Mouse (Mus musculus) thymus, postnatal 14 days (tissue): ENCODE measurements around the gene Kcne2.

ENCODE experiments used
- DNase-seq: peaks from one replicate; pipeline ENCODE4 v3.0.0; 2021

Kcne2 gene

DNA sequence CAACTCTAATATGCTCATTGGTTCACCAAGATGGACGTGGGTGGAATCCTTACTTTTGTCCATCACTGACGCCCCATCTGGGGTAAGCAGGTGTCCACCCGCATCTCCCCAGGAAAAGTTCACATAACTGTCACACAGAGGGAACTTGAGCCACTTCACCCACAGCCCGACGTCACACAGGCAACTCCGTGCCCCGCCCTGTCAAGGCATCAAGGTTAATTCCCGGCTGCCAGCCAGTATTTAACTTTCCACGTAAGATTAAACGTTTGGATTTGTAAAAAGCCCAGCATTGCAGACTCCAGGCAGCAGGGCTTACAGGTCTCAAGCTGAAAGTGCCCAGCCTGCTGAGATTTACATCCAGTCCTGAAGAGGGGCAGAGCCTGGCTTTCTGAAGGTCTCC lies at the start of gene Kcne2:
Gene Kcne2 (plus strand): TSS at position 289 of the 400 bp plus-strand sequence.
- DNase-seq: no peak

DNA sequence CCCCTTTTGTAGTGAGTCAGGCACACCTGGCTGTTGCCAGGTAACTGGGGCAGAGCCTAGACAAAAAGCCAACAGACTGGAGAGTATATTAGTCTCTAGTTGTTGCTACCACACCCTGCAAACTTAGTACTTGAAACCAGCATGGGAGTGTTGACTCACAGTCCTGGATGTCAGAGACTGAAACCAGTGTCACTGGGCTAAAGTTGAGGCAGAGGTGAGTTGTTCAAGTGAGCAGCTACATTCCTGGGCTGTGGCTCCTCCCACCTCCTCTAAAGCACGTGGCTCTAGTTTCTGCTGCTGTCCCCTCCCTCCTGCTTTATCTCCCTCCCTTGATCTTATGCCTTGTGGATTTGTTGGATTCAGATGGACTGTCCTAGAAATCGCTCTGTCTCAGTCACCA lies 46.3 kb upstream of the Kcne2 start:
- DNase-seq: no peak

DNA sequence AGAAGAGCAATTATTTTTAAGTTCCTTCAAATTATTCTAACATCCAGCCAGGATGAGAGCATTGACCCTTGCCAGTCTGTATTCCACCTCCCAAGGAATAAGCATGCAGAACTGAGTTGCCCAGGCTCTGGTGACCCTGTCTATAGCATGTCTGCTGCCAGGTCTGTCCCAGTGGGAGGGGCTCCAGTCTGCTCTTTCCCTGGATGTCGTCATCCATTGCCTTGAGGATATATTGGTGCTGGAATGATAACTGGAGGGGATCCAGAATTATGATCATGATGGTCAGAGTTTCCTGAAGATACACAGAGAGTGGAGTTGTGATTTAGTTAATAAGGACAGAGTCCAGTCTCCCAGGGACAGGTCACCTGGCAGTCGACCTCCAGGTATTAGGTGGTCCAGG lies 45.2 kb upstream of the Kcne2 start:
- DNase-seq: no peak

DNA sequence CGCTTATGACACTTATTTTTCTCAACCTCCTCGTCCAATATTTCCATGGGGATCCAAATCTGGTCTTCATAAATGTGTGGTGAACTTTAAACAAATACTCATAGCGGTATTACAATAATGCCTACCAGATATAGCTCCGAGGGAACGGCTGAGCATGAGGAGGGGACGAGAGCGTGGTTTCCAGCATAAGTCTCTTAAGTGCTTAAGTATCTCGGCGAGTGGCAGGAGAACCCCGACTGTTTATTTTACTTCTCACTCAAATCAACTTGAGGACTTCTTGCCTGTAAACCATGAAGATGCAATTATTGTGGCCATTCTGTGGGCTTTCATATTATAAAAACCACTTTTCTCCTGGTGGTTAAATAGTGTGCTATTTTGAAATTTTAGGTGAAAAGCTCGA lies 44.5 kb upstream of the Kcne2 start:
- DNase-seq: no peak

DNA sequence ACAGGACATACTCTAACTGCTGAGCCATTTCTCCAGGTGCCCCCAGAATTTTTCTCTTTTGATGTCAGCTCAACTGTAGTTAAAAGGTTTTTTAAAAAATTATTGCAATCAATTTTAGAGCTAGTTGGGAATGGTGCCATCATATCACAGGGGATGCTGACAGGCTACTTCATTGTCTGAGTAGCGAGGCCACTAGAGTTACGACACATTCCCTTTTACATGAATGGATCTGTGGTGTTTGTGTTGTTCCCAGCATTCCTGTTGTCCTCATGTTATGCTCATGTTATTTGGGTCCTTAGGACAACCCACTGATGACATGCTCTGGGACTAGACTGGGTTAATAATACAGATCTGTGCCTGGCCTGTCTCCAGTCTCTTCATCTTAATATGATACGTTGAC lies 42.5 kb upstream of the Kcne2 start:
- DNase-seq: no peak

DNA sequence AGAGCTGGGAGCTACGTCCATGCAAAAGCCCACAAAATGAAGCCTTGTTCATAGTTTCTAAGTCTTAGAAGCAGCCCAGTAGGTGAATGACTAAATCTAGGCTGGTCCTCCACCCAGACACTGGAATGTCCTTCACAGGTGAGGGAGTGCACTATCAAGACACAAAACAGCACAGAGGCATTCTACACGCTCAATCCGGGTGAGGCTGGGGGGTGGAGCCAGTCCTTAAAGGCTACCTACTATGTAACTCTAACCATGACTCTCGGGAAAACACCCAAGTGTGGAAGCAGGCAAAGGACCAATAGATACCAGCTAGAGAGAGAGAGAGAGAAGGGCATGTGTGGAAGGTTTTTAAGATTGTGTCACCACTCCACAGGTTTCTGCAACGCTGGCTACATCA lies 41.7 kb upstream of the Kcne2 start:
- DNase-seq: no peak

DNA sequence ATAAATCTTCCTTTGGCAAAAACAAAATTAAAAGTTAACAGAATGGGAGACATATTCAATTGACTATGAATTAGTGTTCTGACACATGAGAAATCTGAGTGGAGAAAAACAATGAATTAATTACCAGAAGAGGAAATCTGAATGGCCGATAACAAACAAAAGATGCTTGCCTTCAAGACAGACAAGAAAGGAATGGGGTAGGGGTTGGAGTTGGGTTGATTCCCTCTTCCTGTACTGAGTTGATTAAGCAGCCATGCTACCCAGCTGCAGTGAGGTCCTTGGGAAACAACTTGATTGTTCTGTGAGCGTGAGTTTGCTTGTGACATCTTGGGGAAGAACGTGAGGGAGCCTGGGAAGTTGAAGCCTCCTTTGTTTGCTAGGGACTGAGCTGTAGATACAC lies 37.9 kb upstream of the Kcne2 start:
- no peak for DNase-seq

DNA sequence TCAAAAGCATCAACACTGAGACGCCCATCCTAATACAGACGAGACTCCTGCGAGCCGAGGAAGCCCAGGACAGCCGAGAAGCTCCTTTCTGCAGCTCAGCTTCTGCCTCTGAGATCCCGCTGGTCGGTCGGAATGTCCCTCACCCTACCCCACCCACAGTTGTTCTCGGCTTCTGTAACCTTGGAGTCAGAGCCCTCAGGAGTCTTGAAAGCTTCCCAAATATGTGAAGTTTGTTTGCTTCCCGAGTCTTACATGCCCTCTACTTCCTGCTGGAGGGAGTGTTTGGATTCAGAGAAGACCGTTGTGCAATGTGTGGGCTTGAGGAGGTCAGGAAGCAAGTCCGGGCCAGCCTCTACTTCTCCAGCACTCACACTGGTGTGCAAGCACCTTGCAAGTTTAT lies 24.3 kb upstream of the Kcne2 start:
- no peak for DNase-seq

DNA sequence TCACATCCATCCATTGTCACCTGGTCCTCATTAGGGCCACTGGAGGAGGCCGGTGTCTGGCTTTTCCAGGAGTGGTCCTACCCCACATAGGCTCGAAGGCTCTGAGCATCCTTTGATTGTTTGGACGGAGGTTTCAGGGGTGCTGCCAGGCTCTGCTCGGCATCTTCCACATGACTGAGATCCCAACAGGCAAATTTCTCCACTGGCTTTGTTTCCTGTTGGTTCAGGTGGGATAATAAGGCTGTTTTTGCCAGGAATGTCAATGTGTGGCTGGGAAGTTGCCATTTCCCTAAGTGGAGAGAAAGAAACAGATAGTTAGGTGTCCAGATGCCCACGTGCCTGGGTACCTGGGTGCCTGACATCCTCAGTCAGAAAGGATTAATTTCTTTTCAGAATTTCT lies 17.7 kb upstream of the Kcne2 start:
- DNase-seq: no peak

DNA sequence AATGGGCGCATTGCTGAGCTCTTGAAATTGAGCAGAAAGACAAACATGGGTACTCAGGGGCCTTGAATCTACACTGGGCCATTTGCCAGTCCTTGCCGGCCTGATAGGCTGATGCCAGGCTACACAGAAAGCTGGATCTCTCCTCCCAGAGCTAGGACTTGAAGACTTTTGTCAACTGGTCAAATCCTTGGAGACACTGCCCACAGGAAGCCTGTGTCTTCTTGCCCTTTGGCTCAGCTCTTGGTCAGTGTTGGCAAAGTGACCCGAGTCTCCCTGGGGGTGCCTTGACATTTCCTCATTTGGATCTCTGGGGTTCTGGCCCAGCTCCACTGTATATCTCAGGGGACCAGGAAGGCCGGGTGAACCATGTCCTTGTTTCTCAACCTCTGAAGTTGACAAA lies 16.7 kb upstream of the Kcne2 start:
- DNase-seq: no peak

DNA sequence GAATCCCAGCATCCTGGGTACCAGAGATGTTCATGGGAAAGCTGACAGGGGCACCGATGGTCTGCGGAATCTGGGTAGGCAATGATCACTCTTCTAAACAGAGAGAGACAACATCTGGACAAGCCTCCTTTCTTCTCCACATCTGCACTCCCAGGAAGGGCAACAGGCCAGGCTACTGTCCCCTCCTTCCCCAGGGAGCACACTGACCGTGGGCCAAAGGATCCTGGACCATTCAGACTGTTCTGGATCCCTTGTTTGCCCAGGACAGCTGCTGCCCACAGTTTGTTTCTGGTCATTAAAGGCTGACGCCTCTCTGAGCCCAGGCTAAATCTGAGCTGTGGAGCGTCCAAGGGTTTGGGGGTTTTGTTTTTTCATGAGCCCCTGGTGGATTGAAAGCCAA lies 9.5 kb upstream of the Kcne2 start:
- no peak for DNase-seq

DNA sequence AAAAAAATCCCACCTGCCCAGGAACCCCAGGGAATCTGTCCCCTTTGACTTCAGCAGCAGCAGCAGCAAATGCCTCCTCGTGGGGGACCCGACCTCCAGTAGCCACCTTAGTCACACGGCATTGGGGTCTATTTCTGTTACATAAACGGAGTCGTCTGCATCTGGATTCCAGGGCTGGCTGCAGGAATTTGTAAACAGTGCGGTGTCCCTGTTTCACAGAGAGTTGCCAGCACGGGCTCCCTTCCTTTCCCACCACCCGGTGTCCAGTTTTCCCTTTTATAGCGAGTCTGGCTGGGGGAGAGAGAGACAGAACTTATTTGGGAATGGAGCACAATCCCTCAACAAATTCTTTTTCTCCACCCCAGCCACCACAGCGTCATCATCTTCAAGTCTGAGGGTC lies 7.1 kb upstream of the Kcne2 start:
- no peak for DNase-seq

DNA sequence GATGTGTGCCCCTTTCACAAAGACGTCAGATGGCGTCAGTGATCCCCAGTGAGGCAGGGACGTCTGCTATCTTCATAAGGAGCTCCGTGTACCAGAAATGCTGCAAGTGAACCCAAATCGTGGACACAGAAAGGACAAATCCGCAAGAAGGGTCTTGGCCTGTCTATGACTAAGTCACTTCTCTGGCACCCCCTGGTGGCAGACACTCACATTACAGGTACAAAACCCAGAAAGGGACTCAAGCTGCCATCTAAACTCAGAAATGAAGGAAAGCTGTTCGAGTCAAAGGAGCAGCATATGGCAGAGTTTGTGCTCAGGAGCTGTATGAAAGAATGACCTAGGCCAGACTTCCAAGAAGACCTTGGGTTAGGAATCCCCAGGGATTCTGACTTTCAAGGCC lies 5.6 kb upstream of the Kcne2 start:
- peak; percentile 82 for DNase-seq

DNA sequence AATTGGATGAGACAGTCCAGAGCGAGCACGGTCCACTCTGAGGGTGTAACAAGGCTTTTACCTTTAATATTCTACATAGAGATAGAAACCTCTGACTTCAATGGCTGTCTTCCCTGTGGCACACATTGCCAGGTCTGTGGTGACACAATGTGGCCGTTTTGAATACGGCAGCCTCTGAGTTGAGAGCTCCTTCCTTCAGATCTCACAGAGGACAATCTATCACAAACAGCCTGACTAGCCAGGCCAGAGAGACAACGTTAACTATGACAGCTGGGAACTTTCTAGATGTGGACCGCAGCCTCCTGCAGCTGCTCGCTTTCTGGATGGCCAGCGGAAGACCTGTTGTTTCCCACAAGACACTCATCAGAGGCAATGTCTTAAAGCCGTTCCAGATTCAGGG lies 3.4 kb upstream of the Kcne2 start:
- DNase-seq: no peak

DNA sequence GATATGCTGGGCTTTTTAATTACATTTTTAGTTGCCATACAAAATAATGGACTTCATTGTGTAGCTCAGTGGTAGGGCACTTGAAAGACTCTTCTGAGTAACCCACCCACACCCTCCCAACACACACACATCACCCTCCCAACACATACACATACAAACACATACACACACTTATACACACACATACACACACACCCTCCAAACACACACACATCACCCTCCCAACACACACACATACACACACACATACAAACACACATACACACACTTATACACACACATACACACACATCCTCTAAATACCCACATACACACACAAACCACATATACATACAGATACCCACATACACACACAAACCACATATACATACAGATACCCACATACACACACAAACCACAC lies 2.1 kb upstream of the Kcne2 start:
- DNase-seq: no peak

DNA sequence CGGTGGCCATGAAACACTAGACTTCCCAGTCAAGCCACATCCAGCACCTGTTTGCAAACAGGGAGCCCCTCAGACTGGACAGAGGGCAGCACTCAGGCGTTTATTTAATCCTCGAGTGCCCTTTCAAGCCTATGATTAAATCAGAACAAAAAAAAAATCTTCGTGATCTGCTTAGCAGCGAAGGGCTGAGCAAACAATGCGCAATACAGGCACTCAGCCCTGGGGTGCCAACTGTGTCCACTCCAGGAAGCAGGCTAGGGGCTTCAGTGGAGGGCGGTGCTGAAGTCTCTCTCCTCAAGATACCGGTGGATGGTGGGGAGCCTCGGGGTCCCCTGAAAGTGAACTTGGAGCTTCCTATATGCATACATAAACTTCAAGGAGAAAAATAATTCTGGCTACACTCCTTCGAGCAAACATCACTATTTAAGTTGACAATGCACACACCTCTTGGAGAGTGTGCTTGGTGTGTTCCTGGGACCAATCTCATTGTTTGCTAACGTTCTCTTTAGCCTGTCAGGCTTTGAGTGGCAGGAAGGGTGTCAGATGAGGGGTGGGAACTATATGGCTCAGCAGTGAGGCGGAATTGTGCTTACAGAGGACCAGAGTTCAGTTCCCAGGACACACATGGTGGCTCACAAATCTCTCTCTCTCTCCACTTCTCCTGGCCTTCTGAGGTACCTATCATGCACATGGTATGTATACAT lies 2.2 kb downstream of the Kcne2 start:
- DNase-seq: no peak

DNA sequence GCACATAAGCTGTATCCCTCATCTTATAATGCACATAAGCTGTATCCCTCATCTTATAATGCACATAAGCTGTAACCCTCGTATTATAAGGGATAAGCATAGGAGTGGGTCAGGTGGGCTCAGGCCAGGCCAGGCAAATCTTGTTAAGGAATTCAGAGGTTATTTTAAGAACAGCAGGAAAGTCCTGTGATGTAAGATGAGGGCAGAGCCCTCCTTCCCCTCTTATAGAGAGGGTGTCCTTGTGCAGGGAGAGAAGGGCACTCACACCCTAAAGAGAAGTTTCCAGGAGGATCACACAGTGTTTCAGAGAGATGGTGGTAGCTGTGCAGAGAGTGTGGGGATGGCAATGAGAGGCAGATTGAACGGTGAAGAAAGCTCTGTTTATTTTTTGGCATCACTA lies 3.1 kb downstream of the Kcne2 start:
- DNase-seq: no peak

DNA sequence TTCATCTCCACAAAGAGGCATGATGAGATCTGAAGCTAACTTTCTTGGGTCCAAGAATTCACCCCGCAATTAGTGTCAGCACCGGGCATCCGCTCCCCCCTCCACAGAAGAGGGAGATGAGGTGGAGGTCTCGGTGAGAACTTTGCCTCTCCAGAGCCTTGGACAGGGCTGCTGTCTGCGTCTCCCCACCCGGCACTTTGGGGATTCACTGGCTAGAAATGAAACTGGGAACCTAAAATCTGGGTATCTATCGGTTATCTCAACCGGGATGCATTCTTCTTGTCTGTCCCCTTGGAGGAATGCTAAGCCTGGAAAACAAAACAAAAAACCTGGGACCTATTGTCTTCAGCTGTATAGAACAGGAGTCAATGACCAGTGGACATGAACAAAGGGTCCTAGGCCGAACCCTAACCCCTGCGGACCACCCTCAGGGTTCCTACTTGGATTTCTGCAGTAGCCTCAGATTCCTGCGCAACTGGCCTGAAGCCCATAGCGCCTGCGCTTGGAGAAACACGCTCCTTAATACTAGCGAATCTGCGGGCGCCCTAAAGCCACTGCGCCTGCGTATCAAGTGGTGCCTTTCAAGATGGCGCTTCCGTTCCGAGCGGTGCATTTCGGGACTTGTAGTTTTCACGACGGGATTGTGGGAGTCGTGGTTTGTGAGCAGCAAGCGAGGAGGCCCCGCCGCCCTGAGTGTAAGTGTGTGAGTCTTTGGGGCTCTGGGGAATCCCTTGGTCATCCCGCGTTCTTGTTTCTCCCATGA lies 8.6 kb downstream of the Kcne2 start, which contains the start of gene Smim11:
Gene Smim11 (plus strand): TSS at position 638 of the 763 bp plus-strand sequence.
- peak; percentile 94 for DNase-seq

DNA sequence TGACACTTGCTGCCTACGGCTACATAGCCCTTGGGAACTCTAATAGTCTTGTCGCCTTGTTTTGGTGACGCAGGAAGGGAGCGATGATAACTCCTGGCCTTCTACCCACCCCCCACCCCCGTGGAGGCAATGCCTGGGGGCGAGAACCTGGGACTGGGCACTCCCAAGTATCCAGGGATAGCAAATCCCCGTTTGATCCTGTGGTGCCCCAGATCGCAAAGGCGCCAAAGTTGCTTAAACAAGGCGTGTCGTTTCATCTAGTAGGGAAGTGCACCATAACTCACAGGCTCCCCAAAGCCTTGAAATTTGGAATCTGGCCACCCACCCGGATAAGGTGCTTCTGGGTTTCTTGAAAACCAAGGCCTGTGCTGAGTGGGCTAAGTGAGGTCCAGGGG lies 9.2 kb downstream of the Kcne2 start:
- DNase-seq: peak; percentile 35

DNA sequence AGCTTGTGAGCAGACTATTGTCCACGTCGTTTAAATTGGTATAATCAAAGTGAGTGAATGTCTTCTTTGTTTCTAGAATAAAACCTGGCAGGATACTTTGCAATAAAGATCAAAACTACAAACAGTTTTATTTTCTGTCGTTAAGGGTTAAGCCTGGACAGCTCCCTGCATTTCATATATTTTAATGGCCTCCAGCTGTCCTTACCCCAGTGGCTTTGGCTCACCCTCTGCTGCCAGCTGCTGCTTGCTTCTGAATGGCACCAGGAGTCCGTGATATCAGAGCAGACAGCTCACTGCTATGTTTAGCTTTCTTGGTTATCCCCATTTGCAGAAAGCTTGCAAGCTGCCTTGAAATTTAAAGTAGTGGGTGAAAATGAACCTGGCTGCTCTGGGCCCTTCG lies 9.8 kb downstream of the Kcne2 start:
- DNase-seq: no peak

DNA sequence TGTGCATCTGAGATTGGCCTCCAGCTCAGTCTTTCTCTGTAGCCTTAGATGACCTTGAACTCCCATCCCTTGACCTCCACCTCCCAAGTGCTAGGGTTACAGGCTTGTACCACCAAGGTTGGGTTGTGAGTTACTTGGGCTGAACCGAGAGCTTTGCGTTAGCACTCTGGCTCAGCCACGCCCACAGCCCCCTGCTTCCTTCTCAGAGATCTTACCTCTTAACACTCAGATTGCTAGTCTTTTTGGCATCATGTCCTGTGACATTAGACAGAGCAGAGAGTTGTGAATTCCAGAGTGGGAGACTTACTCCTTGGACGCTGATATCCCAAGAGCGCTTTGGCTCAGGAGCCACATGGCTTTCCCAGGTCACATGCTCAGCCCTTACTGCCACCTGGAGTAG lies 10.3 kb downstream of the Kcne2 start:
- no peak for DNase-seq

DNA sequence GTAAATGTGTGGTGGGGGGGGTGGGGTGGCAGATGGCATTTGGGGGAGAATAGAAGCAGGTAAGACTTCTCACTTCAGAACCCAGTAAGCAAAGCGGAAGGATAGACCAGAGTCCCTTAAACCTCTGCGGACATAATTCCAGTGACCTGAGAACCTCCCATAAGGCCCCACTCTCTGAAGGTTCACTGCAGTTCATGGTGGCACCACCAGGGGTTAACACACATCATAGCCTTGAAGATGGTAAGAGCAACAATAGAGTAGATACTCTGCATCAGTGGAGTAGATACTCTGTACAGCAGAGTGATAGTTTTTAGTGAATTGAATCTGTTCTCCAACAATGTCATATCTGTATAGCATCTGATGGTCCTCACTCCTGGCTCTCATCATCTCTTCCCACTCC lies 13.3 kb downstream of the Kcne2 start:
- DNase-seq: peak; percentile 22

DNA sequence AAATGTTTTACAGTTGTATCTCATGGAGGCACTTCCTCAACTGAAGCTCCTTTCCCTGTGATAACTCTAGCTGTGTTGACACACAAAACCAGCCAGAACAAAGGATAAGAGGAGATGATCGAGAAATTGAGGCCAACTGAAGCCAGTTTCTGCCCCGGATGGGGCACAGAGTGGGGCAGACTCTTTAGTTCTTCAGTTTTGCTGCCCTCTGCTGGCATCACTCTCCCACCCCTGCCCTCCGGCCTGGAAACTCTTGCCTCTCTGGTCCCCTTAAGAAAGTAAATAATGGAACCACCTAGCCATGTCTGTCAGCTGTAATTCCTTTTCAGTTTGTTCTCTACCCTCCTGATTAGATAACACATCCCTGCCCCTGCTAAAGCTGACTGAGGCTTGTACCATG lies 15.8 kb downstream of the Kcne2 start:
- DNase-seq: no peak

DNA sequence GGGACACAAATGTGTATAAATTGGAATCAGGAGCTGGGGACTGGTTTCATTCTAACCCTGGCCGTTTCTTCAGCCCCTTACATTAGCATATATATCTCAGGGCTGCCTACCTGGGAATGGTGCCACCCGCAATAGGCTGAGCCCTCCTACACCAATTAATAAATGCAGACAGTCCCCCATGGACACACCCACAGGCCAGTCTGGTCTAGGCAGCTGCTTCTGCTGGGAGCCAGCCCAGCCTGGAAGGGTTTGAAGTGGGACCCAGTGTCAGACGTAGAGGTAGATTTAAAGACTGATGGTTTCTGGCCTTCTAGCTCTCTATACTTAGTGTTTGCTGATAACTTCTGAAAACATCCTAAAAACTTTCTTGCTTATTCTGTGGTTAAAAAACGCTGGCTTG lies 16.9 kb downstream of the Kcne2 start:
- no peak for DNase-seq
